Comparison of ENCODE assay signal across 8 mouse cellular contexts in the genomic region with DNA sequence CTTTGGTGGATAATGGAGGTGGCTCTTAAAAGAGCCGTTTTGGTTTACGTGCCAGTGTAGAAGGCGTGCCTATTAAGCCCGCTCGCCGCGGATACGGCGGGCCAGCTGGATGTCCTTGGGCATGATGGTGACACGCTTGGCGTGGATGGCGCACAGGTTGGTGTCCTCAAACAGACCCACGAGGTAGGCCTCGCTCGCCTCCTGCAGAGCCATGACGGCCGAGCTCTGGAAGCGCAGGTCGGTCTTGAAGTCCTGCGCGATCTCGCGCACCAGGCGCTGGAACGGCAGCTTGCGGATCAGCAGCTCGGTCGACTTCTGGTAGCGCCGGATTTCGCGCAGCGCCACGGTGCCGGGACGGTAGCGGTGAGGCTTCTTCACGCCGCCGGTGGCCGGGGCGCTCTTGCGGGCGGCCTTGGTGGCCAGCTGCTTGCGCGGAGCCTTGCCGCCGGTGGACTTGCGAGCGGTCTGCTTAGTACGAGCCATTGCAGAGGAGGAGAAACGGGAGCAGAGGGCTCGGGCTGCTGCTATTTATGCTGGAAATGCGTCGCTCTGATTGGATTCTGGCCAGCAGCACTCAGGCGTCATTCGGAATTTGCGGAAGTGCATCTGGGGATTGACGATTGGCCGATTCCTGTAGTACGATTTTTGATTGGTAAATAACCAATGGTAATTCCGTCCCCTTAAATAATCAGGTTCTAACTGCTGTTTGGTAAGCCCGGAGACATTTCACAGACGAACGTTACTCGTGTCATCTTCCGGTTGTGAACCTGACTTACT. TPM values are rescaled to one million over a fixed set of nuclear protein-coding genes. Genes with fewer than 3 reads are reported as not detected.
DNase-seq lines count a peak whose midpoint lies in the region; ATAC-seq and TF ChIP-seq lines count a peak whose summit lies in the region.
"Not testable (repeated sequence)": the region's sequence is repeated elsewhere in the genome, so short reads cannot be mapped to it uniquely, and the experiment has no call there.

Gene Hist1h3e, minus strand, starts transcription at position 487 of the 777 bp plus-strand sequence.

- peak; percentile 86 for ATAC-seq in erythroid progenitor cell, adult 5-6 weeks (replicated peaks; ENCODE audit: low FRiP score, poor library complexity, severe bottlenecking)
- ATAC-seq in heart, embryonic 12.5 days (ENCODE audit: insufficient number of reproducible peaks, low FRiP score) = peak; percentile 93
- ATAC-seq in kidney, postnatal 0 days (replicated peaks; ENCODE audit: low FRiP score, low read depth) = peak; percentile 91
- ATAC-seq in liver, embryonic 11.5 days (replicated peaks; ENCODE audit: low FRiP score) = peak; percentile 93
- peak; percentile 93 for ATAC-seq in stomach, embryonic 14.5 days (ENCODE audit: insufficient number of reproducible peaks, insufficient read depth, low FRiP score, low read depth)

- WGBS in heart, embryonic 12.5 days = under 1% methylated on average over 67 of the region's 67 CpGs
- WGBS in kidney, postnatal 0 days = under 1% methylated on average over 42 of the region's 67 CpGs
- WGBS in liver, embryonic 11.5 days = under 1% methylated on average over 55 of the region's 67 CpGs
- WGBS in stomach, embryonic 14.5 days = under 1% methylated on average over 50 of the region's 67 CpGs

- H3K4me2 ChIP-seq in heart, embryonic 12.5 days = peak within 1 kb of the TSS; percentile 78
- peak within 1 kb of the TSS; percentile 76 for H3K4me2 ChIP-seq in kidney, postnatal 0 days (ENCODE audit: low read length)
- peak within 1 kb of the TSS; percentile 81 for H3K4me2 ChIP-seq in liver, embryonic 11.5 days
- H3K4me2 ChIP-seq in stomach, embryonic 14.5 days (replicated peaks; ENCODE audit: low read depth, low read length) = peak within 1 kb of the TSS; percentile 70

- not testable (repeated sequence) for TF ChIP-seq CTCF in C2C12 (IDR thresholded peaks at IDR 0.05; ENCODE audit: control insufficient read depth, insufficient read depth, insufficient read length); kidney, postnatal 0 days (IDR thresholded peaks at IDR 0.05; ENCODE audit: low read depth)

- not testable (repeated sequence) for H3K9me3 ChIP-seq in heart, embryonic 12.5 days (replicated peaks); kidney, postnatal 0 days (replicated peaks; ENCODE audit: low read length); liver, embryonic 11.5 days (ENCODE audit: control insufficient read depth, low read length); stomach, embryonic 14.5 days (ENCODE audit: control insufficient read depth, low read depth, low read length)

- not testable (repeated sequence) for H3K4me3 ChIP-seq in C2C12 (ENCODE audit: insufficient read depth, poor library complexity, severe bottlenecking)
- peak within 1 kb of the TSS; percentile 52 for H3K4me3 ChIP-seq in heart, embryonic 12.5 days
- H3K4me3 ChIP-seq in kidney, postnatal 0 days (replicated peaks; ENCODE audit: low read depth, low read length) = peak within 1 kb of the TSS; percentile 25
- H3K4me3 ChIP-seq in liver, embryonic 11.5 days (ENCODE audit: low read depth, low read length) = peak within 1 kb of the TSS; percentile 39
- peak within 1 kb of the TSS; percentile 29 for H3K4me3 ChIP-seq in stomach, embryonic 14.5 days (ENCODE audit: low read depth, low read length)

- H3ac ChIP-seq in C2C12 (ENCODE audit: control insufficient read depth, insufficient read length, low read depth) = peak within 1 kb of the TSS; percentile 63

- not testable (repeated sequence) for H3K79me3 ChIP-seq in C2C12 (ENCODE audit: low read depth)

- H3K27me3 ChIP-seq in C2C12 (ENCODE audit: control insufficient read depth, insufficient read depth, insufficient read length); heart, embryonic 12.5 days (replicated peaks); kidney, postnatal 0 days (ENCODE audit: insufficient read depth, low read length); liver, embryonic 11.5 days (replicated peaks; ENCODE audit: control insufficient read depth, insufficient read depth, low read length); stomach, embryonic 14.5 days (ENCODE audit: control insufficient read depth, insufficient read depth, low read length): not testable (repeated sequence)

- H3K27ac ChIP-seq in heart, embryonic 12.5 days (ENCODE audit: poor library complexity, severe bottlenecking) = peak within 1 kb of the TSS; percentile 98
- H3K27ac ChIP-seq in kidney, postnatal 0 days = peak within 1 kb of the TSS; percentile 96
- H3K27ac ChIP-seq in liver, embryonic 11.5 days (ENCODE audit: low read depth, low read length) = peak within 1 kb of the TSS; percentile 100
- peak within 1 kb of the TSS; percentile 99 for H3K27ac ChIP-seq in stomach, embryonic 14.5 days (ENCODE audit: low read length)

- DNase-seq in brain, embryonic 18.5 days (ENCODE audit: low read depth, low spot score) = peak; percentile 98
- DNase-seq in kidney, postnatal 0 days (ENCODE audit: low spot score) = peak; percentile 99
- peak; percentile 91 for DNase-seq in liver, embryonic 11.5 days (ENCODE audit: low spot score)
- DNase-seq in naive thymus-derived CD4-positive, alpha-beta T cell, adult 2 months (ENCODE audit: low read depth) = peak; percentile 98

- not testable (repeated sequence) for H3K36me3 ChIP-seq in C2C12 (ENCODE audit: control insufficient read depth, insufficient read depth); heart, embryonic 12.5 days; kidney, postnatal 0 days (ENCODE audit: insufficient read depth, low read length); liver, embryonic 11.5 days (ENCODE audit: control insufficient read depth, insufficient read depth, low read length); stomach, embryonic 14.5 days (ENCODE audit: control insufficient read depth, insufficient read depth, low read length)

- H3K79me2 ChIP-seq in C2C12 (ENCODE audit: control insufficient read depth, insufficient read depth) = not testable (repeated sequence)

- H3K4me1 ChIP-seq in heart, embryonic 12.5 days (replicated peaks); kidney, postnatal 0 days (replicated peaks; ENCODE audit: insufficient read depth, low read length); liver, embryonic 11.5 days (replicated peaks; ENCODE audit: control insufficient read depth, insufficient read depth, low read length); stomach, embryonic 14.5 days (ENCODE audit: control insufficient read depth, insufficient read depth, low read length): not testable (repeated sequence)

- peak within 1 kb of the TSS; percentile 73 for H3K9ac ChIP-seq in heart, embryonic 12.5 days
- peak within 1 kb of the TSS; percentile 61 for H3K9ac ChIP-seq in kidney, postnatal 0 days (ENCODE audit: low read depth, low read length)
- H3K9ac ChIP-seq in liver, embryonic 11.5 days (ENCODE audit: low read depth, low read length) = peak within 1 kb of the TSS; percentile 77
- peak within 1 kb of the TSS; percentile 45; the same call in 1 of the 2 replicates for H3K9ac ChIP-seq in stomach, embryonic 14.5 days (replicated peaks; ENCODE audit: low read depth, low read length)

RNA-seq across cellular contexts. Expression of gene Hist1h3e, which starts in this region (rescaled TPM):
- 2.8 TPM for polyA plus RNA-seq in C2C12 (2012; fragmentation: generic; extraction: Trizol)
- 238 and 264 TPM in 2 replicates for total RNA-seq in erythroid progenitor cell, adult 5-6 weeks (2015; ENCODE audit: low replicate concordance)
- 387 and 422 TPM in 2 replicates for total RNA-seq in erythroid progenitor cell, adult 5-6 weeks (2017; ENCODE audit: low replicate concordance)
- 1.7 and 2.1 TPM in 2 replicates for polyA plus RNA-seq in heart, embryonic 12.5 days (2016; fragmentation: Nextera tagmentation; extraction: Ambion mirVana)
- 3.9 and 5.0 TPM in 2 replicates for polyA plus RNA-seq in kidney, postnatal 0 days (2015; fragmentation: Nextera tagmentation; extraction: Ambion mirVana)
- polyA plus RNA-seq in liver, embryonic 11.5 days (2014; fragmentation: Nextera tagmentation; extraction: Ambion mirVana) = 3.5 and 5.6 TPM in 2 replicates
- polyA plus RNA-seq in stomach, embryonic 14.5 days (2014; fragmentation: Nextera tagmentation; extraction: Ambion mirVana) = 10.2 and 10.3 TPM in 2 replicates
